ENCODE assay signal across 8 mouse cellular contexts in genomic region chr2:29826318-29826925, GRCm38 (mm10). TPM values are rescaled to one million over a fixed set of nuclear protein-coding genes. Genes with fewer than 3 reads are reported as not detected.
DNase-seq lines count a peak whose midpoint lies in the region; ATAC-seq and TF ChIP-seq lines count a peak whose summit lies in the region.

No protein-coding gene starts in this region.

- TF ChIP-seq CTCF in testis, adult 2 months (IDR thresholded peaks at IDR 0.05; ENCODE audit: control insufficient read depth, insufficient read depth, insufficient replicate concordance, low read depth, low read length) = no peak
- TF ChIP-seq CTCF in stomach, postnatal 0 days (IDR thresholded peaks at IDR 0.05; ENCODE audit: low read depth) = no peak

- ATAC-seq in CD4-positive, CD25-positive, alpha-beta regulatory T cell, adult 4 months = no peak
- ATAC-seq in liver, embryonic 12.5 days = no peak
- no peak for ATAC-seq in stomach, postnatal 0 days (ENCODE audit: low FRiP score, low TSS enrichment)

- peak overlapping the region; percentile 79 for H3K9ac ChIP-seq in liver, embryonic 12.5 days
- H3K9ac ChIP-seq in stomach, postnatal 0 days (ENCODE audit: low read length) = peak overlapping the region; percentile 47

- H3K36me3 ChIP-seq in testis, adult 2 months (ENCODE audit: control insufficient read depth, insufficient read depth, low read length) = no peaks in the 10 kb centered on the region
- H3K36me3 ChIP-seq in liver, embryonic 12.5 days = peaks cover 7% of the 10 kb centered on the region
- H3K36me3 ChIP-seq in stomach, postnatal 0 days (ENCODE audit: control insufficient read depth, insufficient read depth, low read length) = no peaks in the 10 kb centered on the region

- 8% methylated on average over 11 of the region's 11 CpGs for WGBS in liver, embryonic 12.5 days (ENCODE audit: insufficient replicate concordance)
- 7% methylated on average over 11 of the region's 11 CpGs for WGBS in stomach, postnatal 0 days

- H3K4me1 ChIP-seq in testis, adult 2 months (ENCODE audit: control insufficient read depth, insufficient read depth, low read length) = peaks cover 4% of the 10 kb centered on the region; the same call in 1 of the 2 replicates
- H3K4me1 ChIP-seq in liver, embryonic 12.5 days = peaks cover 22% of the 10 kb centered on the region
- H3K4me1 ChIP-seq in stomach, postnatal 0 days (replicated peaks; ENCODE audit: control insufficient read depth, insufficient read depth) = no peaks in the 10 kb centered on the region

- peak overlapping the region; percentile 88 for H3K4me2 ChIP-seq in liver, embryonic 12.5 days
- peak overlapping the region; percentile 58 for H3K4me2 ChIP-seq in stomach, postnatal 0 days (replicated peaks; ENCODE audit: low read depth)

- H3K27me3 ChIP-seq in testis, adult 2 months (ENCODE audit: control insufficient read depth, insufficient read depth, low read length) = no peaks in the 10 kb centered on the region
- no peaks in the 10 kb centered on the region for H3K27me3 ChIP-seq in liver, embryonic 12.5 days (replicated peaks)
- H3K27me3 ChIP-seq in stomach, postnatal 0 days (ENCODE audit: control insufficient read depth, insufficient read depth, low read length) = no peaks in the 10 kb centered on the region

- no peak for TF ChIP-seq EP300 in stomach, postnatal 0 days (optimal IDR thresholded peaks at IDR 0.05)

- peak overlapping the region; percentile 100 for H3K4me3 ChIP-seq in testis, adult 2 months (ENCODE audit: control insufficient read depth, low read depth, low read length)
- peak overlapping the region; percentile 94 for H3K4me3 ChIP-seq in liver, embryonic 12.5 days
- H3K4me3 ChIP-seq in stomach, postnatal 0 days (ENCODE audit: low read depth, low read length) = peak overlapping the region; percentile 96

- peak overlapping the region; percentile 95 for H3K27ac ChIP-seq in testis, adult 2 months (ENCODE audit: control insufficient read depth, insufficient read depth, low read depth, low read length)
- H3K27ac ChIP-seq in liver, embryonic 12.5 days = peak overlapping the region; percentile 85
- H3K27ac ChIP-seq in stomach, postnatal 0 days (replicated peaks) = peak overlapping the region; percentile 71

- DNase-seq in CD4-positive, CD25-positive, alpha-beta regulatory T cell, adult 2 months (ENCODE audit: low read depth, low spot score) = peak; percentile 24
- no peak for DNase-seq in testis, postnatal 14 days (ENCODE audit: low spot score)
- DNase-seq in stomach, postnatal 0 days (ENCODE audit: low spot score) = no peak
- DNase-seq in c-Kit-positive CD71-positive TER-119-positive erythroid progenitor cells, embryonic 14.5 days (ENCODE audit: low spot score) = no peak
- no peak for DNase-seq in kidney, postnatal 14 days

- no peak for TF ChIP-seq POLR2A in testis, adult 2 months (IDR thresholded peaks at IDR 0.05; ENCODE audit: control insufficient read depth, low read depth, low read length)

- H3K9me3 ChIP-seq in liver, embryonic 12.5 days (replicated peaks) = no peaks in the 10 kb centered on the region
- H3K9me3 ChIP-seq in stomach, postnatal 0 days (ENCODE audit: control insufficient read depth, low read length) = no peaks in the 10 kb centered on the region

RNA-seq across cellular contexts. Expression of gene Urm1, which starts 6.5 kb away (rescaled TPM):
- 10 to 100 TPM; 21.1 to 25.3 TPM for polyA plus RNA-seq in CD4-positive, CD25-positive, alpha-beta regulatory T cell, adult 4 months (2017; shearing (Covaris generic))
- 22.7 and 25.1 TPM in 2 replicates for polyA plus RNA-seq in testis, adult 2 months (2012; rRNA removed)
- 11.4 and 11.7 TPM in 2 replicates for polyA plus RNA-seq in liver, embryonic 12.5 days (2016; fragmentation: Nextera tagmentation; extraction: Ambion mirVana)
- polyA plus RNA-seq in stomach, postnatal 0 days (2015; fragmentation: Nextera tagmentation; extraction: Ambion mirVana) = 15.9 and 16.2 TPM in 2 replicates

RNA-seq across cellular contexts. Expression of gene Slc27a4, which starts 24.0 kb away (rescaled TPM):
- polyA plus RNA-seq in CD4-positive, CD25-positive, alpha-beta regulatory T cell, adult 4 months (2017; shearing (Covaris generic)) = 1 to 10 TPM; 1.1 to 1.8 TPM
- 4.1 and 5.5 TPM in 2 replicates for polyA plus RNA-seq in testis, adult 2 months (2012; rRNA removed)
- 3.9 and 4.3 TPM in 2 replicates for polyA plus RNA-seq in liver, embryonic 12.5 days (2016; fragmentation: Nextera tagmentation; extraction: Ambion mirVana)
- 34.0 and 36.4 TPM in 2 replicates for polyA plus RNA-seq in stomach, postnatal 0 days (2015; fragmentation: Nextera tagmentation; extraction: Ambion mirVana)

RNA-seq across cellular contexts. Expression of gene Trub2, which starts 38.1 kb away (rescaled TPM):
- polyA plus RNA-seq in CD4-positive, CD25-positive, alpha-beta regulatory T cell, adult 4 months (2017; shearing (Covaris generic)) = 10 to 100 TPM; 20.3 to 34.2 TPM
- polyA plus RNA-seq in testis, adult 2 months (2012; rRNA removed) = 12.4 and 16.8 TPM in 2 replicates
- 23.7 and 27.6 TPM in 2 replicates for polyA plus RNA-seq in liver, embryonic 12.5 days (2016; fragmentation: Nextera tagmentation; extraction: Ambion mirVana)
- polyA plus RNA-seq in stomach, postnatal 0 days (2015; fragmentation: Nextera tagmentation; extraction: Ambion mirVana) = 14.7 TPM in 2 replicates

RNA-seq across cellular contexts. Expression of gene Coq4, which starts 39.1 kb away (rescaled TPM):
- polyA plus RNA-seq in CD4-positive, CD25-positive, alpha-beta regulatory T cell, adult 4 months (2017; shearing (Covaris generic)) = 10 to 100 TPM in 1 of 2 experiments, 1 to 10 TPM in 1; 5.0 to 11.6 TPM
- polyA plus RNA-seq in testis, adult 2 months (2012; rRNA removed) = 125 and 134 TPM in 2 replicates
- 21.5 and 21.8 TPM in 2 replicates for polyA plus RNA-seq in liver, embryonic 12.5 days (2016; fragmentation: Nextera tagmentation; extraction: Ambion mirVana)
- 18.7 and 20.4 TPM in 2 replicates for polyA plus RNA-seq in stomach, postnatal 0 days (2015; fragmentation: Nextera tagmentation; extraction: Ambion mirVana)

RNA-seq across cellular contexts. Expression of gene Cercam, which starts 42.5 kb away (rescaled TPM):
- under 1 TPM; 0.20 to 0.87 TPM for polyA plus RNA-seq in CD4-positive, CD25-positive, alpha-beta regulatory T cell, adult 4 months (2017; shearing (Covaris generic))
- 8.9 and 10.1 TPM in 2 replicates for polyA plus RNA-seq in testis, adult 2 months (2012; rRNA removed)
- polyA plus RNA-seq in liver, embryonic 12.5 days (2016; fragmentation: Nextera tagmentation; extraction: Ambion mirVana) = 47.2 and 49.9 TPM in 2 replicates
- 17.7 and 18.7 TPM in 2 replicates for polyA plus RNA-seq in stomach, postnatal 0 days (2015; fragmentation: Nextera tagmentation; extraction: Ambion mirVana)
